In the genomic region with DNA sequence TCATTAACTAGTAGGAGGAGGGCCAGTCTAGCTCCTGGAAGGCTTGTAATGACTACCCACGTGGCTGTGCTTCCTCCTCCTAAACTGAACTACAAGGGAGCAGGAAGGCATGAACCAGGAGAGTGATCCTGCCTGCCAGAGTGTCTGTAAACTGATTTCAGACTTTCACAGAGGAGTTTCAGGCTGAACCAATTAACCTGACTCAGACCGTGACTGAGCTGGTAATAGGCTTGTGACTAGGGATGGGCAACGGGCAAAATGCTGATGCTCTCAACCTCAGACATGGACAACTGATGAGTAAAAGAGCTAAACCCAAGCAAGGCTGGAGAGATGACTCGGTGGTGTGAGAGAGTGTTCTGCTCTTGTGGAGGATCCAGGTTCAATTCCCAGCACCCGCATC, we compare ENCODE assay signal across 36 mouse cellular contexts. TPM values are rescaled to one million over a fixed set of nuclear protein-coding genes. Genes with fewer than 3 reads are reported as not detected.
DNase-seq lines count a peak whose midpoint lies in the region; ATAC-seq and TF ChIP-seq lines count a peak whose summit lies in the region.
"Had no signal": no experiment of that assay in that cellular context is flagged by ENCODE, and none has a peak within 500 bp of the region (broad histone marks: within the 10 kb centered on the region; RNA-seq: fewer than 3 reads in every experiment).

No protein-coding gene starts in this region.

- no peak for TF ChIP-seq CTCF in hindbrain, postnatal 0 days (IDR thresholded peaks at IDR 0.05; ENCODE audit: low read depth)
- TF ChIP-seq CTCF in lung, postnatal 0 days (IDR thresholded peaks at IDR 0.05) = no peak
- TF ChIP-seq CTCF in Patski (IDR thresholded peaks at IDR 0.05) = no peak

- no peak for ATAC-seq in hindbrain, embryonic 13.5 days (ENCODE audit: low FRiP score)
- no peak for ATAC-seq in hindbrain, postnatal 0 days
- ATAC-seq in lung, embryonic 15.5 days (ENCODE audit: borderline replicate concordance, extremely low read depth, low FRiP score, low TSS enrichment) = no peak
- ATAC-seq in lung, postnatal 0 days = no peak
- ATAC-seq in Patski = peak; percentile 41
- ATAC-seq: intestine, embryonic 16.5 days; liver, embryonic 12.5 days; liver, postnatal 0 days; midbrain, embryonic 13.5 days had no signal

- no peak overlapping the region for H3K9ac ChIP-seq in hindbrain, embryonic 13.5 days
- no peak overlapping the region for H3K9ac ChIP-seq in hindbrain, postnatal 0 days (replicated peaks; ENCODE audit: low read length)
- H3K9ac ChIP-seq in lung, embryonic 15.5 days = 0 out of 2 replicates have a peak overlapping the region, but pooled peaks have one; percentile 24
- H3K9ac ChIP-seq in lung, postnatal 0 days (replicated peaks; ENCODE audit: low read depth) = no peak overlapping the region
- H3K9ac ChIP-seq: forebrain, embryonic 12.5 days; liver, embryonic 12.5 days; liver, postnatal 0 days had no signal

- in situ Hi-C loops in Patski (cut with MboI; ENCODE audit: low pct_unique_long_range_greater_than_20kb) = no loop called here

- CTCF ChIA-PET in Patski (lab: Charles Lee) = interaction anchor here (0.7 to 1.1 kb wide), 2 partner anchors 9 to 181 kb away, joined by 3 read pairs; no protein-coding TSS in a partner anchor

- H3K36me3 ChIP-seq in hindbrain, embryonic 13.5 days = no peaks in the 10 kb centered on the region
- no peaks in the 10 kb centered on the region for H3K36me3 ChIP-seq in hindbrain, postnatal 0 days (ENCODE audit: insufficient read depth, low read length)
- 0 out of 2 replicates have a peak, but pooled peaks cover 2% of the 10 kb centered on the region for H3K36me3 ChIP-seq in lung, embryonic 15.5 days
- H3K36me3 ChIP-seq in lung, postnatal 0 days (ENCODE audit: insufficient read depth, low read length) = peaks cover 4% of the 10 kb centered on the region
- H3K36me3 ChIP-seq: forebrain, embryonic 12.5 days; liver, embryonic 12.5 days; midbrain, embryonic 13.5 days had no signal

- POLR2A ChIA-PET in Patski (lab: Charles Lee) = no interaction called here

- peaks cover 50% of the 10 kb centered on the region for H3K4me1 ChIP-seq in hindbrain, embryonic 13.5 days (replicated peaks)
- H3K4me1 ChIP-seq in hindbrain, postnatal 0 days (ENCODE audit: insufficient read depth, low read length) = peaks cover 37% of the 10 kb centered on the region
- H3K4me1 ChIP-seq in lung, embryonic 15.5 days = peaks cover 61% of the 10 kb centered on the region
- H3K4me1 ChIP-seq in lung, postnatal 0 days (ENCODE audit: insufficient read depth, low read depth, low read length) = peaks cover 4% of the 10 kb centered on the region; the same call in 1 of the 2 replicates

- WGBS in hindbrain, embryonic 13.5 days = 67% methylated on average over 5 of the region's 5 CpGs
- WGBS in hindbrain, postnatal 0 days = 58% methylated on average over 5 of the region's 5 CpGs
- WGBS in lung, embryonic 15.5 days = 67% methylated on average over 5 of the region's 5 CpGs
- 68% methylated on average over 5 of the region's 5 CpGs for WGBS in lung, postnatal 0 days

- no peak overlapping the region for H3K4me3 ChIP-seq in hindbrain, embryonic 13.5 days
- no peak overlapping the region for H3K4me3 ChIP-seq in hindbrain, postnatal 0 days (ENCODE audit: low read length)
- H3K4me3 ChIP-seq in lung, embryonic 15.5 days = no peak overlapping the region
- no peak overlapping the region for H3K4me3 ChIP-seq in lung, postnatal 0 days (ENCODE audit: low read depth, low read length)
- H3K4me3 ChIP-seq: erythroblast, embryonic 14.5 days; forebrain, embryonic 12.5 days; liver, embryonic 12.5 days; midbrain, embryonic 13.5 days had no signal

- no peak for DNase-seq in hindbrain, postnatal 0 days (ENCODE audit: low spot score)
- DNase-seq in lung, postnatal 0 days (ENCODE audit: low spot score) = no peak
- DNase-seq in MN1 (ENCODE audit: low spot score) (peak; percentile 56), Patski (ENCODE audit: low read depth, low spot score) (no peak)
- DNase-seq in frontal cortex, postnatal 10 days (ENCODE audit: low spot score in 2 of 2) = no peak
- DNase-seq: adrenal gland, postnatal 14 days; cerebellum, adult 11 months; cerebellum, adult 9-11 months; gastrocnemius, postnatal 36 days; heart, adult 18-20 months; layer of hippocampus, postnatal 36 days; left cerebral cortex, postnatal 4 days; liver, postnatal 0 days; right cerebral cortex, postnatal 4 days; thymus, adult 18-20 months; thymus, postnatal 25 days had no signal

- TF ChIP-seq EP300 in lung, postnatal 0 days (IDR thresholded peaks at IDR 0.05) = no peak

- H3K4me2 ChIP-seq in hindbrain, embryonic 13.5 days = no peak overlapping the region
- H3K4me2 ChIP-seq in hindbrain, postnatal 0 days (ENCODE audit: low read depth, low read length) = no peak overlapping the region
- no peak overlapping the region for H3K4me2 ChIP-seq in lung, embryonic 15.5 days
- H3K4me2 ChIP-seq in lung, postnatal 0 days (replicated peaks; ENCODE audit: low read depth, low read length) = no peak overlapping the region
- H3K4me2 ChIP-seq: forebrain, embryonic 12.5 days; heart, embryonic 11.5 days; liver, embryonic 12.5 days; midbrain, embryonic 13.5 days had no signal

- 0 out of 2 replicates have a peak overlapping the region, but pooled peaks have one; percentile 50 for H3K27ac ChIP-seq in hindbrain, embryonic 13.5 days
- no peak overlapping the region for H3K27ac ChIP-seq in hindbrain, postnatal 0 days
- no peak overlapping the region for H3K27ac ChIP-seq in lung, embryonic 15.5 days
- H3K27ac ChIP-seq in lung, postnatal 0 days (ENCODE audit: low read length) = no peak overlapping the region
- H3K27ac ChIP-seq: forebrain, embryonic 12.5 days; liver, embryonic 12.5 days; stomach, postnatal 0 days had no signal

- H3K27me3 ChIP-seq in hindbrain, embryonic 13.5 days = peaks cover 3% of the 10 kb centered on the region
- H3K27me3 ChIP-seq in hindbrain, postnatal 0 days (ENCODE audit: insufficient read depth, low read length) = no peaks in the 10 kb centered on the region
- no peaks in the 10 kb centered on the region for H3K27me3 ChIP-seq in lung, embryonic 15.5 days
- no peaks in the 10 kb centered on the region for H3K27me3 ChIP-seq in lung, postnatal 0 days (replicated peaks; ENCODE audit: insufficient read depth, low read length)
- H3K27me3 ChIP-seq in Patski = no peaks in the 10 kb centered on the region

- no peaks in the 10 kb centered on the region for H3K9me3 ChIP-seq in hindbrain, embryonic 13.5 days
- no peaks in the 10 kb centered on the region for H3K9me3 ChIP-seq in hindbrain, postnatal 0 days (ENCODE audit: low read length)
- H3K9me3 ChIP-seq in lung, embryonic 15.5 days = no peaks in the 10 kb centered on the region
- H3K9me3 ChIP-seq in lung, postnatal 0 days (ENCODE audit: low read length) = no peaks in the 10 kb centered on the region
- H3K9me3 ChIP-seq: forebrain, embryonic 12.5 days; liver, embryonic 12.5 days; midbrain, embryonic 13.5 days had no signal

RNA-seq across cellular contexts. Expression of gene Phldb1, which starts 7.6 kb away (rescaled TPM):
- polyA plus RNA-seq in hindbrain, embryonic 13.5 days (2015; fragmentation: Nextera tagmentation; extraction: Ambion mirVana) = 44.5 and 48.8 TPM in 2 replicates
- total RNA-seq in hindbrain, postnatal 0 days (2014; rRNA removed) = 114 and 152 TPM in 2 replicates
- polyA plus RNA-seq in hindbrain, postnatal 0 days (2015; fragmentation: Nextera tagmentation; extraction: Ambion mirVana) = 31.9 and 35.3 TPM in 2 replicates
- 26.6 and 33.2 TPM in 2 replicates for polyA plus RNA-seq in lung, embryonic 15.5 days (2015; fragmentation: Nextera tagmentation; extraction: Ambion mirVana)
- polyA plus RNA-seq in lung, postnatal 0 days (2015; fragmentation: Nextera tagmentation; extraction: Ambion mirVana) = 21.3 and 21.8 TPM in 2 replicates
- 137 TPM for polyA plus RNA-seq in Patski (2021)

RNA-seq across cellular contexts. Expression of gene Arcn1, which starts 40.2 kb away (rescaled TPM):
- polyA plus RNA-seq in hindbrain, embryonic 13.5 days (2015; fragmentation: Nextera tagmentation; extraction: Ambion mirVana) = 142 and 143 TPM in 2 replicates
- total RNA-seq in hindbrain, postnatal 0 days (2014; rRNA removed) = 77.1 and 88.4 TPM in 2 replicates
- polyA plus RNA-seq in hindbrain, postnatal 0 days (2015; fragmentation: Nextera tagmentation; extraction: Ambion mirVana) = 102 and 109 TPM in 2 replicates
- polyA plus RNA-seq in lung, embryonic 15.5 days (2015; fragmentation: Nextera tagmentation; extraction: Ambion mirVana) = 193 and 199 TPM in 2 replicates
- polyA plus RNA-seq in lung, postnatal 0 days (2015; fragmentation: Nextera tagmentation; extraction: Ambion mirVana) = 92.3 and 104 TPM in 2 replicates
- 142 TPM for polyA plus RNA-seq in Patski (2021)

RNA-seq across cellular contexts. Expression of gene Ift46, which starts 40.3 kb away (rescaled TPM):
- polyA plus RNA-seq in hindbrain, embryonic 13.5 days (2015; fragmentation: Nextera tagmentation; extraction: Ambion mirVana) = 158 and 163 TPM in 2 replicates
- 56.0 and 61.6 TPM in 2 replicates for total RNA-seq in hindbrain, postnatal 0 days (2014; rRNA removed)
- polyA plus RNA-seq in hindbrain, postnatal 0 days (2015; fragmentation: Nextera tagmentation; extraction: Ambion mirVana) = 142 and 144 TPM in 2 replicates
- 93.2 and 99.1 TPM in 2 replicates for polyA plus RNA-seq in lung, embryonic 15.5 days (2015; fragmentation: Nextera tagmentation; extraction: Ambion mirVana)
- 81.4 and 91.7 TPM in 2 replicates for polyA plus RNA-seq in lung, postnatal 0 days (2015; fragmentation: Nextera tagmentation; extraction: Ambion mirVana)
- 193 TPM for polyA plus RNA-seq in Patski (2021)

RNA-seq across cellular contexts. Expression of gene Treh, which starts 54.4 kb away (rescaled TPM):
- not detected in 2 replicates for polyA plus RNA-seq in hindbrain, embryonic 13.5 days (2015; fragmentation: Nextera tagmentation; extraction: Ambion mirVana)
- not detected in 2 replicates for total RNA-seq in hindbrain, postnatal 0 days (2014; rRNA removed)
- polyA plus RNA-seq in hindbrain, postnatal 0 days (2015; fragmentation: Nextera tagmentation; extraction: Ambion mirVana) = not detected in 2 replicates
- polyA plus RNA-seq in lung, embryonic 15.5 days (2015; fragmentation: Nextera tagmentation; extraction: Ambion mirVana) = not detected in 2 replicates
- polyA plus RNA-seq in lung, postnatal 0 days (2015; fragmentation: Nextera tagmentation; extraction: Ambion mirVana) = not detected in 2 replicates
- not detected for polyA plus RNA-seq in Patski (2021)
- total RNA-seq: adrenal gland, postnatal 14 days; CH12.LX; ES-E14; gastrocnemius, postnatal 36 days; heart, adult 18-20 months; hematopoietic stem cell, adult 5-6 weeks; layer of hippocampus, postnatal 36 days; left cerebral cortex, postnatal 4 days; megakaryocyte progenitor cell, adult 5-6 weeks; monocyte, adult 5-6 weeks had no signal
- polyA plus RNA-seq: C2C12; embryonic facial prominence, embryonic 14.5 days; erythroblast, embryonic 14.5 days; forebrain, embryonic 12.5 days; heart, embryonic 11.5 days; heart, postnatal 0 days; limb, embryonic 14.5 days; liver, embryonic 12.5 days; midbrain, embryonic 13.5 days; neural tube, embryonic 14.5 days; spleen, adult 2 months; stomach, postnatal 0 days had no signal
